Mouse (Mus musculus): Measurements from ENCODE around the gene Xkr7. TPM values are rescaled to one million over a fixed set of nuclear protein-coding genes. Genes with fewer than 3 reads are reported as not detected.
A peak's percentile ranks its signal among the peaks of the same experiment; 100 is the strongest.

The Xkr7 gene
- polyA plus RNA-seq, 1 experiment from 2014 or later = 1.5 TPM

DNA sequence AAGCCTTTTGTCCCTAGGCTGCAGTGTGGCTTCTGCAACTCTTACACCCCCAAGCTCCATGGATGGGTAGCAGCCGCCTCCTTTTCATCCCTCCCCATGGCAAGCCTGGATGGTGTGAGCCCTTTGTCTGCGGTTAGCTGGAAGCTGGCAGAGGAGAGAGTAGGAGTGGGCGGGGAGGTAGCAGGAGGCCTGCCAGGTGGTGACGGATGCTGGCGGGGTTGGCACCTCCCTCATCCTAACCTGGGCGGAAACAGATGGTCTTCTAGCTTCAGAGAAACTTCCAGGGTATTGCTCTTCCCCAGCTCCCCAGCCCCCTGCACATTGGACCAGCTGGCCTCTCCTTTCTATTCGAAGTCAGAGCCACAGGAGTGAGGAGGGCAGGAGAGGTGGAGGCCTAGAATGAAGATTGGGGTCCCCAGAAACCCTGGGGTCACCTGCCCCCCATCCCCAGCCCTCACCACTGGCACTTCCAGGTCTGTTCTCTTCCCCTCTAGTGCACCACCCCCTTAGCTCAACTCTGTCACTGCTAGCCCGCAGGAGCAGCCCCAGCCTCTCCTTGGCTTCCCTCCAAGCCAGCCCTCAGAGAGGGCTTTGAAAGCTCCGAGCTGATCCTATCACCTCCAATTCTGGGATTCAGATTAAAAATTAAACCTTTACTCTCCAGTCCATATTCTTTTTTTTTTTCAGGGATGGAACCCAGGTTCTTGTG lies 17.8 kb downstream of the Xkr7 start:
- H3K9me3 ChIP-seq (ENCODE audit: control insufficient read depth, low read length) = no peaks in the 10 kb centered on the region
- no peaks in the 10 kb centered on the region for H3K27me3 ChIP-seq (ENCODE audit: control insufficient read depth, insufficient read depth, low read length)
- H3K27ac ChIP-seq (ENCODE audit: low read depth, low read length) = peak overlapping the region; percentile 66
- no peak overlapping the region for H3K4me3 ChIP-seq (ENCODE audit: low read depth, low read length)
- no peaks in the 10 kb centered on the region; the same call in 1 of the 2 replicates for H3K36me3 ChIP-seq (ENCODE audit: control insufficient read depth, insufficient read depth, low read length)
- WGBS = 39% methylated on average over 9 of the region's 9 CpGs
- H3K4me2 ChIP-seq (ENCODE audit: low read depth, low read length) = no peak overlapping the region
- H3K4me1 ChIP-seq (ENCODE audit: control insufficient read depth, insufficient read depth, low read length) = no peaks in the 10 kb centered on the region
- ATAC-seq (ENCODE audit: low read depth) = peak; percentile 45; the same call in 1 of the 2 replicates
- H3K9ac ChIP-seq (replicated peaks; ENCODE audit: low read depth, low read length) = 0 out of 2 replicates have a peak overlapping the region, but pooled peaks have one; percentile 22

DNA sequence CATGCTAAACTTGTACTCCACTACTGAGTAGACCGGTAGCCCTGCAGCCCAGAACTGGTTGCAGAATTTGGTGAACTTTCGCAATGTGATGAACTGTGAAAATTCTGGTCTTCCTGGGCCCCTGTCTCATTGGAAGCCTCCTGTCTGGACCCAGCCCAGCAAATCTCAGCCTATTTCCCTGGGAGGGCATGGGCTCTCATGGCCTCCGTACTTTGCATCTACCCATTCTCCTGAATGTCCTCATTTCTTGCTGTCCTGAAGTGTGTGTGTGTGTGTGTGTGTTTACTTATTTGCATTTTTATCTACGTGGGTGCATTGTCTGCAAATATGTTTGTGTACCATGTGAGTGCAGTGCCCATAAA lies 18.3 kb downstream of the Xkr7 start:
- Histone ChIP-seq H3K9ac (replicated peaks; ENCODE audit: low read depth, low read length) (no peak overlapping the region), H3K27me3 (ENCODE audit: control insufficient read depth, insufficient read depth, low read length) (no peaks in the 10 kb centered on the region), H3K4me3 (ENCODE audit: low read depth, low read length) (no peak overlapping the region), H3K9me3 (ENCODE audit: control insufficient read depth, low read length) (no peaks in the 10 kb centered on the region), H3K4me1 (ENCODE audit: control insufficient read depth, insufficient read depth, low read length) (no peaks in the 10 kb centered on the region), H3K4me2 (ENCODE audit: low read depth, low read length) (no peak overlapping the region), H3K27ac (ENCODE audit: low read depth, low read length) (peak overlapping the region; percentile 66; the same call in 1 of the 2 replicates), H3K36me3 (ENCODE audit: control insufficient read depth, insufficient read depth, low read length) (peaks cover 4% of the 10 kb centered on the region)
- ATAC-seq (ENCODE audit: low read depth) = no peak
- WGBS = 87% methylated on average over 4 of the region's 4 CpGs

DNA sequence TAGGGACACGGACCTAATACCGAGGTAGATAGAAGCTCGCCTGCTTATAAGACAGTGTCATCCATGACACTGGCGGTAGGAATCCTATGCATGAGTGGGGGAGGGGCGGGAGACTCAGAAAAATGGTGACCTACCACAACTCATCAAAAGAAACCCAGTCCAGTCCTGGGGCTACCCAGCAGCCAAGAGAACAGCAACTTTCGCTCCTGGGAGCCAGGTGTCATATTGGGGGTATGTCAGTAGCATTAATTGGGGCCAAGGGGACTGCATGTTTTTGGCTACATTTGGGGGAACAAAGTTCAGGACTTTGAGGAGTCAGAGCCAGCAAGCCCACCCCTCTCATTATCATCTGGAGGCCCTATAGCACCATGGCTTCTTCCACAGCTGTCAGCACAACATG lies 19.4 kb downstream of the Xkr7 start:
- H3K27me3 ChIP-seq (ENCODE audit: control insufficient read depth, insufficient read depth, low read length) = no peaks in the 10 kb centered on the region
- no peak overlapping the region for H3K27ac ChIP-seq (ENCODE audit: low read depth, low read length)
- WGBS = 89% methylated on average over 6 of the region's 6 CpGs
- no peak overlapping the region for H3K4me3 ChIP-seq (ENCODE audit: low read depth, low read length)
- peaks cover 4% of the 10 kb centered on the region for H3K36me3 ChIP-seq (ENCODE audit: control insufficient read depth, insufficient read depth, low read length)
- no peaks in the 10 kb centered on the region for H3K4me1 ChIP-seq (ENCODE audit: control insufficient read depth, insufficient read depth, low read length)
- H3K4me2 ChIP-seq (ENCODE audit: low read depth, low read length) = no peak overlapping the region
- no peak for ATAC-seq (ENCODE audit: low read depth)
- H3K9ac ChIP-seq (replicated peaks; ENCODE audit: low read depth, low read length) = no peak overlapping the region
- H3K9me3 ChIP-seq (ENCODE audit: control insufficient read depth, low read length) = no peaks in the 10 kb centered on the region

DNA sequence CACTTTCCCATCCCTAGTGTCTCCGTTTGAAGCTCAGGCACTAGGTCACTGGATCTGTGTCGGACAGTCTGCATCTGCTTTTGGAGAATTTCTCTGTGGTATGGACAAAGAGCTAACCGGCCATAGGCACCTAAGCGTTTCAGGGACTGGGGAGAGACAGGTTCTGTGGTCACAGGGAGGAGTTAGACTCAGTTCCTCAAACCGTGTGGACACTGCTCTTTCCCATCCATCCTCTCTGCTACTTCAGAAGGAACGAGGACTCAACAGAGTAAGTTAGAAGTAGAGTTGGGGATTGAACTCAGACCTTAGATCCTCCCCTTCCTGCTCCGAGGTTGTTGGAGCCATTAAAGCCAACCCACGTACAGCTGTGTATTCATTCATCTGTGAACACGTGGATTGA lies 19.9 kb downstream of the Xkr7 start:
- H3K36me3 ChIP-seq (ENCODE audit: control insufficient read depth, insufficient read depth, low read length) = peaks cover 4% of the 10 kb centered on the region
- 79% methylated on average over 9 of the region's 9 CpGs for WGBS
- ATAC-seq (ENCODE audit: low read depth) = no peak

DNA sequence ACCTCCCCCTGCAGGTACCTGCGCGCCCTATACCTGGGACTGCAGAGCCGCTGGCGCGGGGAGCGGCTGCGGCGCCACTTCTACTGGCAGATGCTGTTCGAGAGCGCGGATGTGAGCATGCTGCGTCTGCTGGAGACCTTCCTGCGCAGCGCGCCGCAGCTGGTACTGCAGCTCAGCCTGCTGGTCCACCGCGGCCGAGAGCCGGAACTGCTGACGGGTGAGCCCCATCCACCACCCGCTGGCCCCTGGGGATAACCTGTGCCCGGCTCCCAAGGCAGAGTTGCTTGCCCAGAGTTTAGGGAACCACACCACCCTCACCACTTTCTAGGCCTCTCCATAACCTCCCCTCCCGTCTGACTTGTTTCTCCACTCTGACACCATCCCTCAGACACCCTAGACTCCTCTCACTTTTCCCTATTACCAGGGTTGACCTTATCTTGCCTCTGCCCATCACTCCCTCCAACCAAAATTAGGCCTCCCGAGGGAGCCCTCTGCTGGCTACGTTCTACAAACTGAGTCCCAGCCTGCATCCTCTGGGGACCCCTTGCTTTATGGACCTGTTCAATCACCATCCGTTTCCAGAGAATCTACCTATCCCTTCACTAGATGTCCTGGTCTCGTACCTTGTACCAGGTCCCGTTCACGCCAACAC lies 21.2 kb downstream of the Xkr7 start:
- no peak for ATAC-seq (ENCODE audit: low read depth)
- WGBS = 7% methylated on average over 29 of the region's 30 CpGs
- no peak overlapping the region for H3K9ac ChIP-seq (replicated peaks; ENCODE audit: low read depth, low read length)
- H3K27ac ChIP-seq (ENCODE audit: low read depth, low read length) = no peak overlapping the region; the same call in 1 of the 2 replicates
- no peak overlapping the region for H3K4me3 ChIP-seq (ENCODE audit: low read depth, low read length)
- H3K27me3 ChIP-seq (ENCODE audit: control insufficient read depth, insufficient read depth, low read length) = no peaks in the 10 kb centered on the region
- no peaks in the 10 kb centered on the region for H3K9me3 ChIP-seq (ENCODE audit: control insufficient read depth, low read length)
- H3K4me2 ChIP-seq (ENCODE audit: low read depth, low read length) = no peak overlapping the region
- H3K36me3 ChIP-seq (ENCODE audit: control insufficient read depth, insufficient read depth, low read length) = peaks cover 4% of the 10 kb centered on the region
- H3K4me1 ChIP-seq (ENCODE audit: control insufficient read depth, insufficient read depth, low read length) = no peaks in the 10 kb centered on the region

More for the DNA sequence above, 19.9 kb downstream of the Xkr7 start:
- H3K9ac ChIP-seq (replicated peaks; ENCODE audit: low read depth, low read length) = no peak overlapping the region
- H3K9me3 ChIP-seq (ENCODE audit: control insufficient read depth, low read length) = no peaks in the 10 kb centered on the region
- no peaks in the 10 kb centered on the region for H3K4me1 ChIP-seq (ENCODE audit: control insufficient read depth, insufficient read depth, low read length)
- no peak overlapping the region for H3K4me2 ChIP-seq (ENCODE audit: low read depth, low read length)
- no peak overlapping the region for H3K27ac ChIP-seq (ENCODE audit: low read depth, low read length)
- H3K4me3 ChIP-seq (ENCODE audit: low read depth, low read length) = no peak overlapping the region
- no peaks in the 10 kb centered on the region for H3K27me3 ChIP-seq (ENCODE audit: control insufficient read depth, insufficient read depth, low read length)

DNA sequence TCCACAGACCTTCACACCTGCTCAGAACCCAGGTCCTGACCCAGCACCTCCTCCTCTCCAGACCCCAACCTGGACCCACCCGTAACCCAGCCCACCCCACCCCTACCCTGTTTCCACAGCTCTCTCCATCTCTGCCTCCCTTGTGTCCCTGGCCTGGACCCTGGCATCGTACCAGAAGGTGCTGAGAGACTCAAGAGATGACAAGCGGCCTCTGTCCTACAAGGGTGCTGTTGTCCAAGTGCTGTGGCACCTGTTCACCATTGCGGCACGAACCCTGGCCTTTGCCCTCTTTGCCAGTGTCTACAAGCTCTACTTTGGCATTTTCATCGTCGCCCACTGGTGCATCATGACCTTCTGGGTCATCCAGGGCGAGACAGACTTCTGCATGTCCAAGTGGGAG lies 22.2 kb downstream of the Xkr7 start:
- WGBS = 86% methylated on average over 8 of the region's 8 CpGs
- peaks cover 4% of the 10 kb centered on the region for H3K36me3 ChIP-seq (ENCODE audit: control insufficient read depth, insufficient read depth, low read length)
- no peak overlapping the region for H3K4me3 ChIP-seq (ENCODE audit: low read depth, low read length)
- ATAC-seq (ENCODE audit: low read depth) = no peak
- H3K9ac ChIP-seq (replicated peaks; ENCODE audit: low read depth, low read length) = no peak overlapping the region
- H3K4me2 ChIP-seq (ENCODE audit: low read depth, low read length) = no peak overlapping the region
- no peaks in the 10 kb centered on the region for H3K27me3 ChIP-seq (ENCODE audit: control insufficient read depth, insufficient read depth, low read length)
- no peaks in the 10 kb centered on the region for H3K4me1 ChIP-seq (ENCODE audit: control insufficient read depth, insufficient read depth, low read length)
- H3K27ac ChIP-seq (ENCODE audit: low read depth, low read length) = no peak overlapping the region
- H3K9me3 ChIP-seq (ENCODE audit: control insufficient read depth, low read length) = no peaks in the 10 kb centered on the region

DNA sequence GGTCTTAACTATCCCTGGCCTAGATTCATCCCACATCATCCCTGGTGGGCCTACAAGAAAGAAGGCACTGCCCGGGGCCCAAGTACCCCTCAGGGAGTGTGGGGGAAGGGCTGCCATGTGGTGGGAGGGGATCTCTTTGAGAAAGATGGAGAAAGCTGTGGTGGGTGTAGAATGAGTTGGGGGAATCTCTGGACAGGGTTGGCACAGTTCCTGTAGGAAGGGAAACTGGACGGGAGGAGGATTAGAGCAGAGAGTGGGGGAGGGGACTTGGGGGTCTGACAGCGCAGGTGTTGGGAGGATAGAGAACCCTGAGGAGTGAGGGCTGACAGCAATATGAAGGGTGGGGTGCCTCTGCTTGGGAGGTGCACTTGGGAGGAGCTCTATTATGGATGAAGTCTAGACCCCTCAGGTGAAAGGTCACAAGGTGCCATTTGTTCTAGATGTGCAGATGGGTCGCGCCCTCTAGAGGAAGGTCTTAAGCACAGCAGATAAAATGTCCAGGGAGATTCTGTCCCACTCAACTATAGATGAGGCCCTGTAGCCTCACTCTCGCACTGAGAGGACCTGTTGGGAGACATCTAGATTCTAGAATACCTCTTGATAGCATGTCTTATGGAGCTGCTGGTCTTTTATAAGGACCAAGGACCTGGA lies 23.7 kb downstream of the Xkr7 start:
- Histone ChIP-seq H3K4me2 (ENCODE audit: low read depth, low read length) (no peak overlapping the region), H3K9me3 (ENCODE audit: control insufficient read depth, low read length) (no peaks in the 10 kb centered on the region), H3K27me3 (ENCODE audit: control insufficient read depth, insufficient read depth, low read length) (no peaks in the 10 kb centered on the region), H3K4me1 (ENCODE audit: control insufficient read depth, insufficient read depth, low read length) (no peaks in the 10 kb centered on the region), H3K27ac (ENCODE audit: low read depth, low read length) (no peak overlapping the region), H3K36me3 (ENCODE audit: control insufficient read depth, insufficient read depth, low read length) (peaks cover 4% of the 10 kb centered on the region), H3K9ac (replicated peaks; ENCODE audit: low read depth, low read length) (no peak overlapping the region), H3K4me3 (ENCODE audit: low read depth, low read length) (no peak overlapping the region)
- ATAC-seq (ENCODE audit: low read depth) = no peak
- 67% methylated on average over 6 of the region's 6 CpGs for WGBS

DNA sequence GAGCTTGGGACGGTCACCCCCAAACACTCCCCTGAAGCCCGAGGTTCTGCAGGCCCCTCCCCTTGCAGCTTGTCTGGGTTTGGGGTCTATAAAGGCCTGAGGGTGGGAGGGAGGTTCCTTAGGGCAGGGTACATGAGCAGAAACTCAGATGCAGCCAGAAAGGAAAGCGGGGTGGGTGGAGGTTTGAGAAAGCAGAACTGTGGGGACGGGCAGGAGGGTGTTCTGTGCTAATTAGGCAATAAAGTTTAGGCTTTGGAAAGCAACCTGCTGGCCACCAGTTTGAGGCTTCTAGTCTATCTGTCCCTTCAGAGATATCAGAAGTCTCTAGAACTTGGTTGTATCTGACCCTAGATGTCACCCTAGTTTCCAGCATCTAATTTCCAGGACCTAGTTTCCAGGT lies 26.7 kb downstream of the Xkr7 start:
- Histone ChIP-seq H3K27ac (ENCODE audit: low read depth, low read length) (no peak overlapping the region), H3K4me3 (ENCODE audit: low read depth, low read length) (no peak overlapping the region), H3K9ac (replicated peaks; ENCODE audit: low read depth, low read length) (no peak overlapping the region), H3K36me3 (ENCODE audit: control insufficient read depth, insufficient read depth, low read length) (peaks cover 4% of the 10 kb centered on the region), H3K27me3 (ENCODE audit: control insufficient read depth, insufficient read depth, low read length) (no peaks in the 10 kb centered on the region), H3K4me1 (ENCODE audit: control insufficient read depth, insufficient read depth, low read length) (0 out of 2 replicates have a peak, but pooled peaks cover under 1% of the 10 kb centered on the region), H3K9me3 (ENCODE audit: control insufficient read depth, low read length) (no peaks in the 10 kb centered on the region), H3K4me2 (ENCODE audit: low read depth, low read length) (no peak overlapping the region)
- ATAC-seq (ENCODE audit: low read depth) = no peak
- 47% methylated on average over 4 of the region's 4 CpGs for WGBS

DNA sequence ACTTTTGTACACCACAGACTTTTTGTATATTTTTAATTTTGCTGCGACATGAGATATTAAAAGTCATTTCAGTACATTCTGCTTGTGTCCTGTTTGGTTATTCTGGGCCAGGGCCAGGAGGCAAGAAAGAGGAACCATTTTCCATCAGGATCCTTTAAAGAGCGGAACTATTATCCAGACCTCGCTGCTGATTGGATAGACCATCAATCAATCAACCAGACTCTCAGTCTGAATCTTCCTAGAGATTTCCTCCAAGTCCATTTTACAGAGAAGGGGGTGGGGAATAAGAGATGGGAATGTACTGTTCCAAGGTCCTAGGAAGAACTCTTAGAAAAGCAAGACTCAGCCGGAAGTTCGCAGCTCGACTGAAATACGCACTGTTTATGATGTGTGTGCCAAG lies 28.6 kb downstream of the Xkr7 start:
- WGBS = 83% methylated on average over 7 of the region's 7 CpGs
- no peak overlapping the region for H3K9ac ChIP-seq (replicated peaks; ENCODE audit: low read depth, low read length)
- no peaks in the 10 kb centered on the region for H3K27me3 ChIP-seq (ENCODE audit: control insufficient read depth, insufficient read depth, low read length)
- no peak overlapping the region for H3K27ac ChIP-seq (ENCODE audit: low read depth, low read length)
- no peaks in the 10 kb centered on the region; the same call in 1 of the 2 replicates for H3K36me3 ChIP-seq (ENCODE audit: control insufficient read depth, insufficient read depth, low read length)
- no peak overlapping the region for H3K4me2 ChIP-seq (ENCODE audit: low read depth, low read length)
- H3K9me3 ChIP-seq (ENCODE audit: control insufficient read depth, low read length) = no peaks in the 10 kb centered on the region
- ATAC-seq (ENCODE audit: low read depth) = no peak
- 0 out of 2 replicates have a peak, but pooled peaks cover 3% of the 10 kb centered on the region for H3K4me1 ChIP-seq (ENCODE audit: control insufficient read depth, insufficient read depth, low read length)
- H3K4me3 ChIP-seq (ENCODE audit: low read depth, low read length) = no peak overlapping the region

All from neural tube, embryonic 14.5 days (tissue).